Mouse (Mus musculus) liver, embryonic 14.5 days (tissue): ENCODE results near the gene Jaml.

Experiments
- CTCF ChIP-seq: IDR thresholded peaks from 2 replicates; pipeline ENCODE4 v1.5.1; 2016; ENCODE audit warnings: antibody characterized with exemption, low read depth, control low read depth
- EP300 ChIP-seq: IDR thresholded peaks from 2 replicates; pipeline ENCODE4 v1.6.1; 2016; ENCODE audit warnings: antibody characterized with exemption, low read depth

DNA sequence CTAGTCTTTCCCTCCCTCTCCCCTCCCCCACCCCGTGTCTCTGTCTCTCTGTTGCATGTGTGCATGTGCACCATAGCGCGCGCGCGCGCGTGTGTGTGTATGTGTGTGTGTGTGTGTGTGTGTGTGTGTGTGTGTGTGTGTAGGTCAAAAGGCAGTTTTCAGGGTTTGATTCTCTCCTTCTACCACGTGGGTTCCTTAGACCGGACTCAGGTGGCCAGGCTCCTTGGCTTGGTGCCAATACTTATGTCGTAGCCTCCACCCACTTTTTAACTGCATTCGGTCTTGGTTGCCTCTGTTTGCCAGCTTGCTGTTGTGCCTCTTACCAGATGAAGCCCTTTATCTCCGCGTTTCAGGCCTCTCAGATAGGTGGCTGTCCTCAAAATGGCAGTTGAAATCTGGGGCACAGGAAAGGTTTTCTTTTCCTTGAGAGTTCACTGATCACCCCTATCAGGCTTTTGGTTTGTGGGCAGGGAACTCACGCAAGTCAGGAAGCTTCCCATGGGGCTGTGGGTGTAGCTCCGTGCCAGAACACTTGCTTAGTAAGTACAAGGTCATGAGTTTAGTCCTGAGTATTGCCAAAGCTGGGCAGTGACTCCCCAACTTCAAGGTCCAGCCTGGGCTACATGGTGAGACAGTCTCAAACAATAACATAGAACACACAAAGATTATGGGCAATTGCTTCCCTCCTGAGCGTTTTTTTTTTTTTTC is 37.7 kb upstream of the Jaml start:
- no peak for TF ChIP-seq CTCF
- peak; percentile 59 for TF ChIP-seq EP300
